Mouse (Mus musculus) spleen, postnatal 4 days (tissue): ENCODE results near the gene Heatr6.

Experiments used
- DNase-seq, 2 experiments: peaks; one replicate each; pipeline ENCODE4 v3.0.0; 2022; ENCODE audit warnings: low spot score in 2 of 2

Heatr6 gene

DNA sequence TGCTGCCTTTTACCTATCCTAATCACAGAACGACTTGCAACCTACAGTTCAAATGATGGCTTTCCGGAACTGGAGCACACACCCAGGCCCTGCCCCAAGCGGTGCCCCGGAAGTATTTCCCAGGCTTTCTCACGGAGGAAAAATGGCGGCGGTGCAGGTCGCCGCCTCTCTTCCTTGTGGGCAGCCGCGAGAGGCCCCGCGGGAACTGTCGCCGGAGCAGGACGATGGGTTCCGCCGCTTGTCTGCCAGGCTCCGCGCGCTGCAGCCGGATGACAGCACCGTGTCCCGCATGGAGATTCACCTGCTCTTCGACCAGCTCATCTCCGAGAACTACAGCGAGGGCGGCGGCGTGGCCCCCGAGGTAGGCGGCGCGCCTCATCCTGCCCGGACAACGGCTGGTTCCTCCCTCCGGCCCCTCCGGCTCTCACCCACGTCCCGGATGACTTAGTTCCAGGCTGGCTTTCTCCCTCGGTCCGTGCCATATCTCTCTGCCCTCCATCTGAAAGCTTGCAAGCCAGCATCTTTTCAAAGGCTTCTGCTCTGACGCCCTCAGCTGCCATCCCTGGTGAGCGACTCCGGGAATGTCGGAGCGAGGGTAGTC is at the start of gene Heatr6:
Heatr6 (plus strand) TSS at position 116 of the 601 bp plus-strand sequence.
- DNase-seq: peak; percentile 84 to 92

DNA sequence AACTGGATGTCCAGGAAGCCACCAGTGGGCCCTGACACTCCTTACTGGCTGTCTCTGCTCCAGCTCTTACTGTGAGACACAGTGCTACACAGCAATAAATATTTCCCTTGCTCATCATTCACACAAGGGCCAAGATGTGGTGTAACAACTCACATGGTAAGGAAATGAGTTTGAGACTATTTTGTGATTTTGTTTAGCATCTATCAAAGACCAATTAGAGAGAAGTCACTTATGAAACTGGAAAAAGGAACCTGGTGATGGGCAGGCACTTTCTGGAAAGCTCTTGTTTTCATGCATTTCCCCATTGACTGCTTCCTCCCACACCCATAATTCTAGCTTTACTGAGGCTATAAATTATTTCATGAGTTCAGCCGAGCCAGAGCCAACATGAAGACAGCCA is 49.8 kb upstream of the Heatr6 start, which contains the start of gene Wfdc17:
Wfdc17 (plus strand) TSS at position 287 of the 400 bp plus-strand sequence.
- no peak for DNase-seq

DNA sequence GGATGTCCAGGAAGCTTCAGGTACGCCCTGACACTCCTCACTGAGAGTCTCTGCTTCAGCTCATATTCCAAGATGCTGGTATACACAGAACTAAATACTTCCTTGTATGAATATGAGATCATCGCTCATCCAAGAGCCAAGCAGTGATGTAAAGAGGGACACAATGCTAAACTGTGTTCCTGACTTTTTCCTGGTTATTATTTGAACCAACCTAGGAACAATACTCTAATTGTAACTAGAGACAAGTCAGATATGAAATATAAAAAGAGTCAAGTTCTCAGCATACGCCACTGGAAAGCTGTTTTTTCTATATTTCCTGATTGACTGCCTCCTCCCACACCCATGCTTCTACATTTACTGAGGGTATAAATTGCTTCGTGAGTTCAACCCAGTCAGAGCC is 44.8 kb upstream of the Heatr6 start, which contains the start of gene Wfdc18:
Wfdc18 (plus strand) TSS at position 301 of the 400 bp plus-strand sequence.
- no peak for DNase-seq

DNA sequence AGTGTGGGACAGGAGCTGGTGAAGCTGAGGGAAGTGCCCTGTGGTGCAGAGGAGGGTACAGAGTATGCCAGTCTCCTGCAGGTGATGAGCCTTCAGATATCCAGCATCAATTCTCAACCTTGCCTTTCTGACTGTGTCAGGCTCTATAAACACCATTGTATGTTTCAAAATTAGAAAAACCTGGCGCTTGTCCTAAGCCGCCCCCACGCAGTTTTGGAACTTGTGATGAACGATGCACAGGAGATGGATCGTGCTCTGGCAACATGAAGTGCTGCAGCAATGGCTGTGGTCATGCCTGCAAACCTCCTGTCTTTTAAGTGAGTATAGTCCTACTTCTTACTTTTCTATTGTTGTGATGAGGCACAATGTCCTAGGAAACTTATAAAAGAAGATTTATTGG is 43.8 kb upstream of the Heatr6 start:
- no peak for DNase-seq

DNA sequence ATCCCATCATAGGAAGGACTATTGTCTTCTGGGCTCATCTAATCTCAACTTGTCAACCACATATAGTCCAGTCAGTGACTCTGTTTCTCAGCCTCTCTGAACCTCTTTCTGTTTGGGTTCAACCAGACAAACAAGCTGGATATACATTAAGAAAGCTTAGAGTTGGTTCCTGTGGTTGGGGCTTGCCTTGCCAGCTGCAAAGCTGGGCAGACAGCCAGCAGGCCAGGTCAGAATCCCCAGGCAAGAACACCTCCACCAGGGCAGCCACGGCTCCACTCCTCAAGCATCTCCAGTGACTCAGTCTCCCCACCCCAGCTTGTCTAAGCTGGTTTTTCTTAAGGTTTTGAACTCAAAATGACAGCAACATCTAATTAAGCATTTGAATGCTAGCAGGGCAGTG is 40.8 kb upstream of the Heatr6 start:
- no peak for DNase-seq

DNA sequence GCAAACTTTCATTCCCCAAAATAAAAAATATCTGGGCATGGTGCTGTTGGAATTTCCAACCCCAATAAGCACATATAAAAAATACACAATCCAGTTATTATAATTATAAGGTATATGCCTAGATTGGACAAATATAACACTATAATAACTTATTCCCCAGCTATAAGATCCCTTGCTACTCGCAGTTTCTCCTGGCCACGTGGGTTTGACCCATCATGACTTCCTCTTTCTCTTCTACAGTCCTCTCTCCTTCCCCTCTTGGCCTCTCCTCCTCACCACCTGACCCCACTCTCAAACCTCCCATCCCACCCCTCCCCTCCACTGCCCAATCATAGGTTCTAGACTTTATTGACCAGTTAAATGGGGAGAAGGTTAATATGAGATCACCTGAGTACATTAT is 39.6 kb upstream of the Heatr6 start:
- DNase-seq: no peak

DNA sequence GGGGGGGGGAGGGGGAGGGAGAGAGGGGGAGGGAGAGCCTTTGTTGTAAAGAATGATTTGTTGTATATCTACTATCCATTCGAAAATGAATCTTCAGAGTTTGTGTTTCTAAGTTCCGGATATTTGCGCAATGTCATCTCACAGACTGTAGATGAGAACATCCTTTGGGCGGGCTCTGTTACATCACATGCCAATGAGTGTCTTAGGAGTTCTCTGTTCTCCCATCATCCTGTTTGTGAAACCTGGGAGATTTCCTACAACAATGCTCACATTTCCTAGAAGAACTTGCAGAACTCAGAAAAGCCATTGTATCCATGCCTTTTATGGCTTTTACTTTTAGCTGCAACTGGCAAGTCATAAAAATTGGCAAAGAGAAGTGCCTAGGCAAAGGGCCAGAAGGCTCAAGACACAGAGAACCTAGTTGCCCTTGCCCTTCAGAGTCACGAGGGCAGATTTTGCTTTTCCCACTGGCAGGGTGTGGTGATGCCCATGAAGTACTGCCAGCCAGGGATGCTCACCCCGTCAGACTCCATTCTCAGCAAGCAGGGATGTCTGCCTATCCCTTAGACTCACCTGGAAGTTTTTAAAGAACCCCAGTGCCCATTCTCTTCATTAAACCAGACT is 36.3 kb upstream of the Heatr6 start:
- DNase-seq: no peak

DNA sequence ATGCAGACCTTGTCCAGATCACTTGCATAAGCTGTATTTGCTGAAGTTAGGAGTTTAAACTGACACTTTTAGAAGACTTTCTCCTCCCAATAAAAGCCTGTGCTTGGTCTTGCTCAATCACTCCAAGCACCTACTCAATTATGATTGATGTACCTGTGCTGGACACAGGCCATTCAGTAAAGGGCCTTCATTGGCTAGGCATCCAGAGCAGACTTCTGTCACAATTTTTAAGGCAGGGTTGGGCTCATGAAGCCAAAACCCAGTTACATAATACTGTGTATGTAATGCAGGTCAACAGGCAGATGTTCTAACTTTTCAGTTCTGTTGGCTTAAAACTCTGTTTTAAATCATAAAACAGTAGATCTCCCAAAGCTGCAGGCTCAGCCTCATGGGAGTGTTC is 32.7 kb upstream of the Heatr6 start:
- DNase-seq: no peak

DNA sequence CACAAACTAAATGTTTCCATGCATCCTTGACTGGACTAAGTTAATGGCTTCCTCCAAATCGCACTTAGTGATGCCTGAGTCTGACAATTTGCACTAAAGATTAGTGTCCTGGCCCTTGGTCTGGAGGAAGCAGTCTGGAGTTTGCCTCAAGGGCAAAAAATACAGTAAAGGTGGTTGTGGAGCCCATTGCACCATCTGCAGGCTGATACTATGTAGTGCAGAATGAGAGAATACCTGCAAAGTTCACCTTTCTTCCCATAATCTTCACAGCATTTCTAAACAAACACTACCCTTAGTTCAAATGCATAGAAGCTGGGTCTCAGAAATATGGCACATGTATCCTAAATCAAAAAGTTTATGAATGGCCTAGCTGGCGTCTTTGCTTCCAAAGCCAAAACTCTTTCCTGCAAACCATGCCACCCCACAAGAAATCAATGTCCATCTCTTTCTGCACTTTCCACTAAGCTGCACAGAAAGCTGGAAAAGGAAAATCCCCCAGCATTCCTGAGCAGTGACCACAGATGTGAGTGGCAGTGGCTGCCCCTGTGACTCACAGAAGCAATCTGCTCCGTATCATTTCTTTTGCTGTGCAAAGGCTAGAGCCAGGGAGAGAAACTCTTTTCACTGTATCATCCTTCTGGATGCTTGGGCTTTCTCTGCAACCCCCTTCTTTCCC is 24.6 kb upstream of the Heatr6 start:
- peak in 1 of 2 experiments; percentile 43 for DNase-seq

DNA sequence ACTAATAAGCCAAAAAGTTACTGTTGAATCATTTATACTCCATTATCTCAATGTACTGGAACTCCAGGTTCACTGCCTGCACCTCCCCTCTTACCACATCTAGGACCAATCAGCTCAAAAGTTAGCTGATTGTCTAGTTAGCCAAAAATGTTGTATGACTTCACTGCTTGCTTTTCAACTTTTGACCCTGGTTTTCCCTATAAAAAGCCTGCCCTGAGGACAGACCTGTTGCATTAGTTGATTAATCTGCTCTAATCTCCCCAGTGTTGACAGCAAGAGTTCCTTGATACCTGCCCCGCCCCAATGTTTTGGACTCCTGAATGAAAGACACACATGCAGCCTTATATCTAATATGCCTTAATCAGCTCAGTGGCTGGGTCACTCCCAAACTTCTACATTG is 22.4 kb upstream of the Heatr6 start:
- no peak for DNase-seq

DNA sequence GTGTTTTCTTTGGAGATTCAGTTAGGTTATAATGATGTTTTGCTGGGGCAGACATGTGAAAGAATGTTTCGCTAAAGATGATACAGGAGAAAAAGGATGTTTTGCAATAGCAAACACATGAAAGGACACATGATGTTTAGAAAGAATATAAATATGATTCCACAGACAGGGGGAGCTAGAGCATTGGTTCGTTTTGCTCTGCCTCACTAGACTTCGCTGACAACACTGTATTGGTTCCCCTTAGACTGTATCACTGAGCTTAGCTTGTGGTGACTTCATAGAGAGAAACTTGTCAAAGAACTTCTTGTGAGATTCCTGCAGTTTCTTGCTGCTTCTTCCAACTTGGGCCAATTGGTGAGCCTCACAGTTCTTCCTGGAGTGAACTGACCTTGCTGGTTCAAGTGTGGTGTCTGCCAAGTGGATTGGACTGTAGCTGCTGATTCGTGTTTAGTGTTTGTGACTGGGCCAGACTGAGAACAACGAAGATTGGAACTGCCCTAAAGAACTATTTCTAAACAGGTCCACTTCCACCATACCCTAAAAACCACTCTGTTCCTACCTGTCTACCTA is 20.3 kb upstream of the Heatr6 start:
- peak in 1 of 2 experiments; percentile 25 for DNase-seq

DNA sequence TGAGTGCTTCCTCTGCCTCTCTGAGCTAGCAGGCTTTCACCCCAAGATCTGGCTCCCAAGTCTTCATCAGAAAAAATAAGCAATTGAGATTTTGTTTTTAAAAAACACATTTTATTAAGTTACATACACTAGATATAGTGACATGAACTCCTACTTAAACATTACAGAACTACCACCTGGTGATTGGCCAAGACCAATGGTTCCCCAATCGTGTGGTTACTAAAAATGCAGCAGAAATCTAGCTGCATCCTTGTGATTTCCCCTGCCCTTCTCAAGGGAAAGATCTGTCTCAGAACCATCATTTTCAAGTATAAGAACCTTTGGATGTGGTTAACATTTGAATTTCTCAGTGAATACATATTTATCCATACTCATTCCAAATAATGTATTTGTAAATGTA is 19.3 kb upstream of the Heatr6 start:
- peak in 1 of 2 experiments; percentile 44 for DNase-seq

DNA sequence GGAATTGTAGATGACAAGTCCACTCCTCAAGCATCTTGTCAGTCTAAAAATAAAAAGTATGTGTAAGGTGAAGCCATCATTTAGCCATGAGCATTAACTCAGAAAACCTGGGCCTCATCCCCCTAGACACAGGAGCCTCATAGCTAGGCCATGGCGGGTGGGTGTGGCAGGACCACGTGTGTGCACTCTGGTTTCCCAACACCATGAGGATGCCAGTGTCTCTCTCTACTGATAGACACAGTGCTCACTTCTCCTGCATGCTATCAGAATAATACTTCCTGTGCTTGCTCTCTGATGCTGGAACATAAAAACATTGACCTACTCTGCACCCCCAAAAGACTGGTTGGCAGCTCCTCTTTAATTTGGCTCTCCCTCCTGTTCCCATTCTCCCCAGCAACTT is 17.6 kb upstream of the Heatr6 start:
- peak in 1 of 2 experiments; percentile 51 for DNase-seq

DNA sequence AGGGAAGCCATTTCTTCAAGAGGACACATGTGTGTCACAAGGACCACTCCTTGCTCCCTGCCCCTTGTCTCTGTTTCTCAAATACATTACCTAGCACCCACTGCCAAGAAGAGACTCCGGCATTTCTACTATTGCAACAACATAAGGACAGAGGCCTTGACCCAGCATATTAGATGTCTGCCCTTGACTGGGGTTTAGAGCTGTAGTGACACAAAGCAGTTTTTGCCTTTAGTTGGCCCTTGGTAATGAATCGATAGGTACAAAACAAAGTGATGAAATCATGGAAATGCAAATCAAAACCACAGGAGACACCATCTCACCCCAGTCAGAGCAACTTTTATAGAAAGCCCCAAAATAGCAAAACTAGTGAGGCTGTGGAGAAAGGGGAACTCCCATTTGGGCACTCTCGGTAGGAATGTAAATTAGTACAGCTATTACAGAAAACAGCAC is 16.4 kb upstream of the Heatr6 start:
- peak in 1 of 2 experiments; percentile 50 for DNase-seq

DNA sequence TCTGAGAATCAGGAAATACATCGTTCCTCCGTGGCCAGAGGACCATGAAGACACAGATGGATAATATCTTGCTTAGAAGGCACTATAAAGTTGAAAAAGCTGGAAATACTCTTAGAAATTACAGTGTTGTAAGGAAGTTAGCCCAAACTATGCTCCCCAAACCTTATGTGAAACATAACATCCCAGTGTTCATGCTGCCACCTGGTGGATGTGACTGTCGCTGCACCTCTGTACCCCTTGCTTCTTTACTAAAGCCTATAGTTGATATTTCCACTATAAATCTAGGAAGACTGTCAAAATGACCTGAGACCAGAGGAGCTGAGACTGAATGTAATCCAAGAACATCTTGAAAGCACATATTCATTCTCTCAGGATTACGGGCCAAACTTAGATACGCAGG is 14.3 kb upstream of the Heatr6 start:
- DNase-seq: peak; percentile 71 to 86

DNA sequence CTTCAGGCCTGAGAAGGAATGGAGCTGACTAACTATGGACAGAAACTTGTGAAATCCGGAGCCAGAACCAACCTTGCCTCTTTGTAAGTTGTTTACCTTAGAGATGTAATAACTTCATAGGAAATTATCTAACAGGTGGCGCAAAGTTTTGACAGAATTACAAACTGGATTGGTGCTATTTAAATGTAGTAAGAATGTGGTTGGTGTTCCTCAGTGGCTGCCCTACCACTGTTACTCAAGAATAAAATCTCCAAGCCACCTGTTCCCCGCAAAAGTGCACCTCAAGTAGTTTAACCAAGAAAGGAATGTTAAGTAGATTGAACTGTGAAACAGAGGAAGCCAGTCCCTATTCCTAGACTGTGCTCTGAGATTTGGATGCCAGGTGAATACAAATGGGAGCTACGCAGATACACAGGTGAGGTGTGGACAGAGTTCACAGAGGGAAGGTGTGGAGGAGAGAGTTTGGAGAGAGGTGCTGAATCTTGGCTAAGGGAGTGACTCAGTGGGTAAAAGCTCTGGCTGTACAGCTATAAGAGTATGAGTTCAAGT is 13.0 kb upstream of the Heatr6 start:
- no peak for DNase-seq

DNA sequence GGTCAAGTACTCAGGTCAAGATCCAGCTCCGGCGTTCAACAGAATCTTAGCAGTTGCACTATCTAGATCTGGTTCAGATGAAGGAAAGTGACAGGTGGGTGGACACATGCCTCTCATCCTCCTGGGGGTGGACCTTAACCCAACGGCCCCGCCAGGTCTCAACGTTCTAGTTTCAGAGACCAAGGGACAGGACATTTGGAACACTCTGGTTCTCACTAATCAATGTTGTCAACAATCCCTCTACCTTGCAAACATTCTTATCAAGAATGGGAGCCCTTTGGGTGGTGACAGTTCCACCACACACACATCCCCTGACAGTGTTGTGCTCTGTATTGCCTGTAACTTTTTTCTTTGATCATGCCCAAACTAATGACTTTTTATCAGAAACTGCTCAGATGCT is 11.7 kb upstream of the Heatr6 start:
- no peak for DNase-seq

DNA sequence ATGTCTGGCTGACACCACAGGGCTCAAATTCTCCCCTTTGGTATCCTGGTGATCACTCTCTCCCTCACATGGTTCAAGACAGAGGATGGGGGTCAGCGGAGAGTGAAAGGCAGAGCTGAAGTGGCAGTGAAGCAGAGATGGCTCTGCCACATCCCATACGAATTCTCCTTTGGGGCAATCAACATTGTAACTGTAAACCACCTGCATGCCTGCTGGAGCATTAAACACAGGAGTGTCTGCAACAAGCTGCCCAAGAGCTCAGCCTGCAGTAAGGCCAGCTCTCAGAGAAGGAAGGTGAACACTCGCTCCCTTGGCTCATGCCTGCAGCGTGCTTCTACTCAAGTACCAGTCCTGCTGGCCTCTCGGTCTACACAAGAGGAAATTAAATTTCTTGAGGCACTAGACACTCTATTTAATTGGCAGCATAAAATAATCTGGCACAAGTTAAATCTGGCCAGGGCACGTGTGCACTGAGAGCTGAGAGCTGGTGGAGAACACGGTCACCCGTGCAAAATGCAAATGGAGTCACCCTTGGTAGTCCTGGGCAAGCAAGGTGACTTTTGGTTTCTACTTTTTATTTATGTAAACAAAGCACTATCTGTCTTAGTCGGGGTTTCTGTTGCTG is 10.7 kb upstream of the Heatr6 start:
- DNase-seq: no peak

DNA sequence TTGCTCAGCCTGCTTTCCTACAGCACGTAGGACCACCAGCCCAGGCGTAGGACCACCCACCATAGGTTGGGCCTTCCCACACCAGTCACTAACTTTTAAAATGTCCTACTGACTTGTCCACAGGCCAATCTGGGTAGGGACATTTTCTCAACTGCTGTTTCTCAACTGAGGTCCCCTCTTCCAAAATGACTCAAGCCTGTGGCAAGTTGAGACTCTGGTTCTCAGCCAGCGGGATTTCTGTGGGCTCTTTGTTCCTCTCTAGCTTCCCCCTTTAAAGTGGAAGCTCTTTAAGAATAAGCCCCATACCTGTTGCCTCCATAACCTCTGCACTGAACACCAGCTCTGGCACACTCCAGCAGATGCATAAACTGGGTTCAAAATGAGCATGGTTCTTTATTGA is 10.0 kb upstream of the Heatr6 start:
- no peak for DNase-seq

DNA sequence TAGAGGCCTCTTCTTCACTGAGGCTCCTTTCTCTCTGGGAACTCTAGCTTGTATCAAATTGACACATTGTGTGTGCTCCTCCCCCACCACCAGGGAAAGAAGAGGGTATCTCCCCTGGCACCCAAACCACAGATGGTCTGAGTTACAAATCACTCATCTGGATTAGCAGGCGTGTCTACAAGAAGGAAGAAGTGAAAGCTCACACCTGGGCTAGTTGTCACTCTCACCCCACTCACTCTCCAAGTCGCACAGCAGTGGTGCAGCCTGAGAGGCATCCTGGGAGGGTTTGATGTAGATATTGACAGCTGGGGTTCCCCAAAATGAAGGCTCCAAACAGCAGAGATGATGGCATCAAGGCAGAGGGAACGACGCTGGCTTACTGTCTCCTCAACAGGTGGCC is 7.3 kb upstream of the Heatr6 start:
- DNase-seq: peak; percentile 49 to 70

DNA sequence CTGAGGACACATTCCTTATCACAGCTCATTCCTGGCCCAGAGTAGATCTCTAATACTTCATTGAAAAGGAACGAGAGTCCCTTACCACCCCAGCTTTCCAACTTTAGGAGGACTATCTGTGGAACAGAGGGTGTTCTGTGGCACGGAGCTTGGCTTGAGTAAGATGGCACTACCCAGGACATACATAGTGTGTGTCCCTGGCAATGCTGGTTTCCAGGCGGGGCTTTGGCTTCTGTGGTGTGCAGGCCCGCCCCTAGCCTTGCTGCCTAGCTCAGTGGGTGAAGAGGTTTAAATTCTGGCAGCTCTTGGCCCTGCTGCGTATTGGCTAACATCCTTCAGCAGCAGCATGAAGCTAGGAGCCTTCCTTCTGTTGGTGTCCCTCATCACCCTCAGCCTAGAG is 6.8 kb upstream of the Heatr6 start, which contains the start of gene Wfdc21:
Wfdc21 (plus strand) TSS at position 260 of the 400 bp plus-strand sequence.
- no peak for DNase-seq
